Mouse (Mus musculus) cortical plate, adult 2 months (tissue): ENCODE data around the gene AU022252.

ENCODE experiments used
- CTCF ChIP-seq: fragments of 200-500 bp; IDR thresholded peaks from 2 replicates; pipeline ENCODE4 v1.5.1; 2011; ENCODE audit warnings: mild to moderate bottlenecking, control low read depth, low read length; ENCODE audit not compliant: insufficient read depth; ENCODE audit errors: extremely low read depth
- POLR2A ChIP-seq: fragments of 200-500 bp; IDR thresholded peaks from 2 replicates; pipeline ENCODE4 v1.6.1; 2011; ENCODE audit warnings: mild to moderate bottlenecking, low read length, control low read depth; ENCODE audit not compliant: insufficient read depth; ENCODE audit errors: extremely low read depth

DNA sequence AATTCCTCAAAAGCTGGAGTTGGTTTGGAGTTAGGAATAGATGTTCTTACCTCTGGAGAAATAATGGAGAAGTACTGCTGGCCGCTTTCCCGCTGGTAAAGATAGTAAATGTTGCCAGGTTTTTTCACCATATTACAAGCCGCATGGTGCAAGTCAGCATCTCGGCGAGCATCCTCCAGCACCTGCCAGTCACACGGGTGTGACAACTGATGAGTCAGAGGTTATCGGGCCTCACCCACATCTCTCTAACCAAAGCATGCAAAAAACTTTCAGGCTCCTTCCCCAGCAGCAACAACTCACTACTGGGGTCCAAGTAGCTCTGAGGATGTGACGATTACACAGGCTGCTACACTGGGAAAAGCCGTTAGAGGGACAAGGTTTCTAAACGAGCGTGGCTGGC lies 5.8 kb downstream of the AU022252 start:
- TF ChIP-seq POLR2A (no peak), CTCF (no peak)
